Mouse (Mus musculus): ENCODE results near the gene 1110002E22Rik.

GRCm38 (mm10) chr3:138097718-138098117 lies 32.9 kb downstream of the 1110002E22Rik start:
- TF ChIP-seq USF1 (IDR thresholded peaks at IDR 0.05; ENCODE audit: low read depth, low read length) = no peak
- no peak for TF ChIP-seq CTCF (IDR thresholded peaks at IDR 0.05 in 2 of 3, conservative IDR thresholded peaks at IDR 0.05 in 1 of 3; ENCODE audit: control insufficient read depth in 1 of 3, insufficient read depth in 1 of 3, low read depth in 2 of 3, low read length in 3 of 3, poor library complexity in 1 of 3, severe bottlenecking in 1 of 3)
- no peak for TF ChIP-seq TCF12 (IDR thresholded peaks at IDR 0.05; ENCODE audit: low read depth, low read length)
- TF ChIP-seq RAD21 (IDR thresholded peaks at IDR 0.05; ENCODE audit: low read depth, low read length) = no peak
- no peak for TF ChIP-seq SIN3A (IDR thresholded peaks at IDR 0.05; ENCODE audit: low read length)
- no peak for TF ChIP-seq POLR2AphosphoS5 (IDR thresholded peaks at IDR 0.05; ENCODE audit: borderline replicate concordance, low read depth, low read length)
- TF ChIP-seq POLR2A (IDR thresholded peaks at IDR 0.05; ENCODE audit: control insufficient read depth in 1 of 2, insufficient read depth in 1 of 2, low read depth in 1 of 2, low read length in 2 of 2, poor library complexity in 1 of 2) = no peak
- TF ChIP-seq EP300 (IDR thresholded peaks at IDR 0.05; ENCODE audit: low read depth in 1 of 2, low read length in 2 of 2) = no peak
- no peak for TF ChIP-seq E2F4 (IDR thresholded peaks at IDR 0.05; ENCODE audit: borderline replicate concordance, low read depth, low read length)
- TF ChIP-seq BHLHE40 (IDR thresholded peaks at IDR 0.05; ENCODE audit: borderline replicate concordance, low read depth, low read length) = no peak

Data from MEL (cell line).